Mouse (Mus musculus) brain, embryonic 18.5 days (tissue): ENCODE measurements around the gene Hyal3.

Experiments
- DNase-seq: peaks from one replicate; pipeline ENCODE4 v3.0.0-alpha.2; 2012; ENCODE audit warnings: low read depth, low spot score

Hyal3 gene

GRCm38 (mm10) chr9:107594281-107595062 is 13.9 kb downstream of the Hyal3 start:
- no peak for DNase-seq

GRCm38 (mm10) chr9:107596619-107597569 is 16.3 kb downstream of the Hyal3 start:
- DNase-seq: no peak

DNA sequence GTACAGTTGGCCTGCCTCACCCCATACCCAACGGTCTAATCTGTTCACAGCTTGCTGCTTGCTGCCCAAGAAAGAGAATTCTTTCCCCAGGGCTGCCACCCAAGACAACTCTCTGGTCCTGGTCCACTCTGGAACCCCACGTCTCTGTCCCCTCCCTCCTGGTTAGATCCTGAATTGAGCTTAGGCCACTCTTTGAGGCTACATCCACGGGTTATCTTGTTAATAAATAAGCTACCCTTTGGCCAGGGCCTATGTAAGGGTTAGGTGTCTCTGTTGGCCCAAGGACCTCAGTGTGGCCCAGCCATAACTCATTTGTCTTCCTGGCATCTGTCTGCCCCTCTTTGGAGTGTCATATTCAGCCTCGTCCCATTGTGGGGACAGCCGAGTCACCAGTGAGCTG is 17.8 kb downstream of the Hyal3 start:
- DNase-seq: no peak

DNA sequence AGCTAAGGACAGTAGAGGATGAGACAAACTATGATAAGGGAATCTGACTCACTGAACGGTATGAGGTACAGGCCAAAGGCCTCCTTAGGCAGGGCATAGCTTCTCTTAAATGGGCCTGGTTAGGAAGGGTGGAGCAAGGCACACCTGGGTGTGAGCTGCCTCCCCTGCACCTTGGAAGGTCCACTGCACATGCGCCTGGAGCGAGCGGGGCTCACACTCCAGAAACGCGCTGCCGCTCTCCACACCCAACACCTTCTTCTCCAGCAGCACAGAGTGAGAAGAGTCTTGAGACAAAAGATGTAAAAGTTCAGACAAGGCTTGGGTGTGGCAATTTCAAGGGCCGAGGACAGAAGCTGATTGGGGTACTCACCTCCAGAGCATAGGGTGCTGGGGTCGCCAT is 18.8 kb downstream of the Hyal3 start:
- DNase-seq: no peak

GRCm38 (mm10) chr9:107599842-107600241 is 19.2 kb downstream of the Hyal3 start:
- no peak for DNase-seq

DNA sequence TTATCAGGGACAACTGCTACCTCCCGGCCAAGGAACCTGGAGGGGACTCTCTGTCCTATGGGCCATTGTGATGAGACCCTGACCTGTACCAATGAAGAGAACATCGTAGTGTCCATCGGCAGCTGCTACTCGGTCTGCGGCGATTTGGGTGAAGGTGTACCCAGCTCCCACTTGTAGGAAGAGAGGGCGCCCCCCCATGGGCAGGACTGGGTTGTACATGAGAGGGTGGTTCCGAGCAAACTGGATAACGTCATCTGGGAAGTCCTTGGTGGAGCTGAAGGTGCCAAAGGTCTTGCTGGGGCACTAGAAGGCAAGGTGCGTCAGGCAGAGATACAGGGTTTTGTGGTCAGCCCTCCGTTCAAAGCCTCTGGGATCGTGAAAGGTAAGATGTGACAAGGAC is 20.1 kb downstream of the Hyal3 start:
- no peak for DNase-seq

DNA sequence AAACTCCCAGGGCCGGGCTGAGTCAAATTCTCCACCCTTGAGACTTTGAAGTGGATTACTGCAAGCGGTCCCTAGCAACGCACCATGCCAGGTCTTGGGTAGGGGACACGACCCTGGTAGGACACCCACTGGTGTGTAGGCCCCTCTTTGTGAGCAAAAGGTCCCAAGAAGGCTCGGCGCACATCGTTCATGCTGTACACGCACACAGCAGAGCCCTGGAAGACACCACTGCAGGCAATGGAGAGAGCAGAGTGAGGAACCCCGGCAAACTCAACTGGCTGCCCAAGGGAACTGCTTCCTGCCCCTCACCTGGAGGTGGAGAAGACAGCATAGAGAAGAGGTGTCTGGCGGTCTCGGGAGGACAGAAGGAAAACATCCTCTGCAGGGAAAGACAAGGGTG is 20.7 kb downstream of the Hyal3 start:
- DNase-seq: no peak

DNA sequence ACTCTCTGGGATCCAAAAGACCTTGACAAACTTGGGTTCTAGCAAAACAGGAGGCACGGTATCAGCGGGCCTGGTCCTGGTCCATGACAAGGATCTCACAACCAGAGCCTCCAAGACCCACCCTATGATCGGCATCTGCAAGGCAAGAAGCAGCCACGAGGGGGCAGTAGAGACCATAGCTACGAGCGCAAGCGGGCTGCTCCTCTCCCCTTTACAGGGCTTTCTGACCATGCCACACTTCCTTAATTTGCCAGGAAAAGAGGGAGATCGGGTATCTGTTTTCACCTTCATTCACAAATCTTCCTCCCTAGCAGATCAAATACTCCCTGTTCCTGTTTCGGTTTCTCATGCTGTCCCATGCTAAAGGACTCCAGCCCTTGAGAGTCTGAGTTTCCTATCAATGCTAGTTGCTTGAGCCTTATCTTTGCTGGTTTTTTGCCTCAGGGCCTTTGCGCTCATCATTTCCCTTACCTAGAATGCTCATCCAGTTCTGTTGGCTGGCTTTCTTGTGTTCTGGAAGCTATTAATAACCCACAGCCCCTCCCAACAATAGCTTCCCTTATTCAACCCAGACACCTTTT is 21.5 kb downstream of the Hyal3 start:
- no peak for DNase-seq

- DNase-seq: no peak
These were observed 22.6 kb downstream of the Hyal3 start for GRCm38 (mm10) chr9:107603251-107603650.

GRCm38 (mm10) chr9:107605041-107605661 is 24.5 kb downstream of the Hyal3 start:
- DNase-seq: no peak

DNA sequence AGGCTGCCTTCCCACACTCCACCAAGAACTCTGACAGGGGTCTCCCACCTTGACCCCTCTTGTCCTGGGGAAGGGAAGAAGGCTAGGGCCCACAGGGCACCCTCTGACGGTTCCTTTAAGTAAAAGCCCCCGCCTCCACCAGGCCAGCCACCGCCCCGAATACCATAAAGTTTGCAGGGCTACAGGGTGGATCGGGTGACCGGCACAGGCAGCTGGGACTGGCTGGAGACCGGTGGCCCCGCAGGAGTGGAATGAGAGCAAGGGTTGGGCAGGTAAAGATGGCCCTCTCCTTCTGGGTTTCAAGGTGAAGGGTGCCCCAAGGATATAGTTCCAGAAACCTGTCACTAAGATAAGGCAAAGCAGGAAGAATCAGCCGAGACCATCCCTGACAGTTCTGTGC is 26.0 kb downstream of the Hyal3 start:
- DNase-seq: no peak

GRCm38 (mm10) chr9:107607036-107607435 is 26.4 kb downstream of the Hyal3 start:
- no peak for DNase-seq

GRCm38 (mm10) chr9:107607653-107608245 is 27.1 kb downstream of the Hyal3 start:
- no peak for DNase-seq

DNA sequence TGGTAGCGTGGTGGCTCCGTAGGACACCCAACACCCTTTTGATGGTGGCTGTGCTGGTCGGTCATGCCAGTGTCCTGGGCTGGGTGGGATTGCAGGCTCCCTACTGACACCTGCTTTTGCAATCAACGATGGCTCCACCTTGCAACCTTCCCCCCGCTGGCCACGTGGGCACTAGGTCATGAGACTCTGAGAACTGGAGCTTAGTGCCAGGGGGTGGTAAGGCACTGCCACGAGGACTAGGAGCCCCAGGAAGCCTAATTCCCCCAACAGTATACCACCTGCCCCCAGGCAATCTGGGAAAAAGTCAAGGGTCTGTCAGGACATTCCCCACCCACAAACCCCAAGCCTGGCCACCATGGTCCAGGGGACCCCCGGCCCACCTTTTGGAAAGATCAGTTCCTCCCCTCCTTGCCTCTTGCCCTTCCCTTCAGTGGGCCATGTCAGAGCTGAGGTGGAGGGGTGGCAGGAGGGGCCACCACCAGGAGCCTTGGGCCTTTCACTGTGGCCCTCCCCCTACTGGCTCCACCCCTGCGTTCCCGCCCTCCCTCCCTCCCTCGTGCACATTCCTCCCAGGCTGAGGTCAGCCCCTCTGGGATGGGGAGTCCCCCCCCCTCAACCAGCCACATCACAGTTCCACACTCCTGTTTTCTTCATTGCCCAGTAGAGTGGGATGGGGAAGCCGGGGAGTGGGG is 28.3 kb downstream of the Hyal3 start, which contains the start of gene Sema3b:
Gene Sema3b, minus strand, starts transcription at position 489 of the 692 bp plus-strand sequence.
- no peak for DNase-seq

DNA sequence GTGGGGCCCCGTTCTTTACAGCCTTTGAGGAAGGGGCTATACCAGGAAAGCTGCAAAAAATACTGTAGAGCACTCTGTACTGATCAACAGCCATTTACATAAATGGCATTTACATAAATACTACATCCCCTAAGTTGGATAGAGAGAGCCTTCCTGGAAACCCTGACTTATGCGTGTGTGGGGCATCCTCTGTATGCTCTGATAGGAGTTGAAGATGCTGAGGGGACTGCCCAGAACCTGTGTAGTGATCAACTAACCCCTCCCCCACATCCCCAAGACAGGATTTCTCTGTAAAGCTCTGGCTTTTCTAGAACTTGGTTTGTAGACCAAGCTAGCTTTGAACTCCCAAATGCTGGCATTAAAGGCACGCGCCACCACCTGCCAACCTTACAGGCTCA is 28.8 kb downstream of the Hyal3 start:
- DNase-seq: no peak

DNA sequence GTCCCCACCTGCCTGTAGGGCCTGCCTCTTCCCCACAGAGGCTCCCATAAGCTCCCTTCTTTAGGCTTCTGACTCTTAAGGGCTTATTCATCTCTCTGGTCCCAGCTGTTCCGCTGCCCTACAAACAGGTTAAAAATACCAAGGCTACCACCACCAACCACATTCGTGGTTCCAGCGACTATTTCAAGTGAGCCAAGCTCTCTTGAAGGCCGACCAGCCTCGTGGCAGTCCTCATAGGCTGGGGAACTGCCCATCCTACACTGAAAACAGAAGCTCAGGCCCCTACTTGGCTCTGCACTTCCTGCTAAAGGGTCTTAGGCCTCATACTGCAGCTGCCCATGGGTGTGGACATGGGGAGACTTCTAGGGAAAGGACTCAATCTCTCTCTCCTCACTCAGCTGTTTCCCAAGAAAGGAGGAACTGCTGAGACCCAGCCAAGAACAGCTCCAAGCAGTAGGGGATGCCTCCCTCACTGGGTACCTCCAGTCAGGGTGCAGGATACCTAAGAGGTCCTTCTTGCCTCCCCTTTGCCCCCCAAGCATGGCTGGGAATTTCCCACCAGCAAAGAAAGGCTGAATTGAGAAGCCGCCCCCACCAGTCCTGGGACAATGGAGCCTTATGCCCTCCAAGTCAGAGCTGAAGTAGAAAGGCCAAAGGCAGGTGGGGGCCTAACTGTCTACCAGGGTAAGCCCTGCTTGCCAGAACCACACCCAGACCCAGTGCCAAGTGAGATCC is 31.0 kb downstream of the Hyal3 start:
- no peak for DNase-seq

- DNase-seq: peak; percentile 88
These were observed 31.8 kb downstream of the Hyal3 start for GRCm38 (mm10) chr9:107612191-107612944.

GRCm38 (mm10) chr9:107612945-107613569 is 32.4 kb downstream of the Hyal3 start:
- DNase-seq: no peak

DNA sequence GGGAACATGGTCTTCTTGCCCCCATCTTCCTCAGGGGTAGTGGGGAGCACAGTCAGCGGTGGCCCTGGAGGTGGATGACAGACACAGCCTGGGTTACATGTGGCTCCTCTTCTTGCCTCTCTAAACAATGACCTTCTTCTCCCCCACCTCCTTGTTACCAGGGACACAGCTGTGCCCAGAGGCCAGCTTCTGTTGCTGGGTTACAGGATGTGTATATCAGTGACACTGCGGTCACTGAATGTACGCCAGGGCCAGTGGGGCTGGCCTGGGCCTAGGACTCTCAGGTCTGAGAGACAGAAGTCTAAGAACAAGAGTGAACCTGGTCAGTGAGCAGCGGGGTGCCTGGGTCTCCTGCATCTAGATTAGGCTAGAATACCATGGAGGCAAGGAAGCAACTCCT is 34.4 kb downstream of the Hyal3 start:
- DNase-seq: no peak
